Mouse (Mus musculus): ENCODE measurements around the gene Meis2. TPM values are rescaled to one million over a fixed set of nuclear protein-coding genes. Genes with fewer than 3 reads are reported as not detected.

Gene Meis2
- polyA plus RNA-seq, 1 experiment, result 1.4 TPM

- Histone ChIP-seq H3K27me3 (ENCODE audit: control insufficient read depth, insufficient read depth, low read length) (no peaks in the 10 kb centered on the region), H3K4me1 (ENCODE audit: control insufficient read depth, insufficient read depth, low read length) (no peaks in the 10 kb centered on the region), H3K36me3 (ENCODE audit: control insufficient read depth, insufficient read depth, low read length) (no peaks in the 10 kb centered on the region), H3K4me3 (ENCODE audit: control insufficient read depth, low read depth, low read length) (no peak overlapping the region), H3K27ac (ENCODE audit: control insufficient read depth, insufficient read depth, low read depth, low read length) (no peak overlapping the region)
- TF ChIP-seq POLR2A (IDR thresholded peaks at IDR 0.05; ENCODE audit: control insufficient read depth, low read depth, low read length) (no peak), CTCF (IDR thresholded peaks at IDR 0.05; ENCODE audit: control insufficient read depth, insufficient read depth, insufficient replicate concordance, low read depth, low read length) (no peak)
These were observed 177.1 kb downstream of the Meis2 start for GRCm38 (mm10) chr2:115888336-115889077.

GRCm38 (mm10) chr2:115887631-115888030 lies 178.0 kb downstream of the Meis2 start:
- TF ChIP-seq CTCF (IDR thresholded peaks at IDR 0.05; ENCODE audit: control insufficient read depth, insufficient read depth, insufficient replicate concordance, low read depth, low read length), result no peak
- TF ChIP-seq POLR2A (IDR thresholded peaks at IDR 0.05; ENCODE audit: control insufficient read depth, low read depth, low read length), result no peak
- H3K27me3 ChIP-seq (ENCODE audit: control insufficient read depth, insufficient read depth, low read length), result no peaks in the 10 kb centered on the region
- H3K36me3 ChIP-seq (ENCODE audit: control insufficient read depth, insufficient read depth, low read length), result no peaks in the 10 kb centered on the region
- H3K4me1 ChIP-seq (ENCODE audit: control insufficient read depth, insufficient read depth, low read length), result no peaks in the 10 kb centered on the region
- H3K27ac ChIP-seq (ENCODE audit: control insufficient read depth, insufficient read depth, low read depth, low read length), result no peak overlapping the region
- H3K4me3 ChIP-seq (ENCODE audit: control insufficient read depth, low read depth, low read length), result no peak overlapping the region

- Histone ChIP-seq H3K36me3 (ENCODE audit: control insufficient read depth, insufficient read depth, low read length) (no peaks in the 10 kb centered on the region), H3K27ac (ENCODE audit: control insufficient read depth, insufficient read depth, low read depth, low read length) (no peak overlapping the region), H3K27me3 (ENCODE audit: control insufficient read depth, insufficient read depth, low read length) (no peaks in the 10 kb centered on the region), H3K4me3 (ENCODE audit: control insufficient read depth, low read depth, low read length) (no peak overlapping the region), H3K4me1 (ENCODE audit: control insufficient read depth, insufficient read depth, low read length) (no peaks in the 10 kb centered on the region)
- TF ChIP-seq CTCF (IDR thresholded peaks at IDR 0.05; ENCODE audit: control insufficient read depth, insufficient read depth, insufficient replicate concordance, low read depth, low read length) (no peak), POLR2A (IDR thresholded peaks at IDR 0.05; ENCODE audit: control insufficient read depth, low read depth, low read length) (no peak)
These were observed 181.5 kb downstream of the Meis2 start for GRCm38 (mm10) chr2:115884184-115884583.

GRCm38 (mm10) chr2:115883520-115883919 lies 182.1 kb downstream of the Meis2 start:
- Histone ChIP-seq H3K27ac (ENCODE audit: control insufficient read depth, insufficient read depth, low read depth, low read length) (no peak overlapping the region), H3K4me3 (ENCODE audit: control insufficient read depth, low read depth, low read length) (no peak overlapping the region), H3K36me3 (ENCODE audit: control insufficient read depth, insufficient read depth, low read length) (no peaks in the 10 kb centered on the region), H3K4me1 (ENCODE audit: control insufficient read depth, insufficient read depth, low read length) (no peaks in the 10 kb centered on the region), H3K27me3 (ENCODE audit: control insufficient read depth, insufficient read depth, low read length) (no peaks in the 10 kb centered on the region)
- TF ChIP-seq CTCF (IDR thresholded peaks at IDR 0.05; ENCODE audit: control insufficient read depth, insufficient read depth, insufficient replicate concordance, low read depth, low read length), result no peak

- H3K36me3 ChIP-seq (ENCODE audit: control insufficient read depth, insufficient read depth, low read length), result no peaks in the 10 kb centered on the region
- H3K4me3 ChIP-seq (ENCODE audit: control insufficient read depth, low read depth, low read length), result no peak overlapping the region
- TF ChIP-seq POLR2A (IDR thresholded peaks at IDR 0.05; ENCODE audit: control insufficient read depth, low read depth, low read length) (no peak), CTCF (IDR thresholded peaks at IDR 0.05; ENCODE audit: control insufficient read depth, insufficient read depth, insufficient replicate concordance, low read depth, low read length) (no peak)
- no peaks in the 10 kb centered on the region for H3K4me1 ChIP-seq (ENCODE audit: control insufficient read depth, insufficient read depth, low read length)
- H3K27me3 ChIP-seq (ENCODE audit: control insufficient read depth, insufficient read depth, low read length), result no peaks in the 10 kb centered on the region
- no peak overlapping the region for H3K27ac ChIP-seq (ENCODE audit: control insufficient read depth, insufficient read depth, low read depth, low read length)
These were observed 189.7 kb downstream of the Meis2 start for GRCm38 (mm10) chr2:115875802-115876531.

- H3K27ac ChIP-seq (ENCODE audit: control insufficient read depth, insufficient read depth, low read depth, low read length), result no peak overlapping the region
- no peaks in the 10 kb centered on the region for H3K27me3 ChIP-seq (ENCODE audit: control insufficient read depth, insufficient read depth, low read length)
- no peak overlapping the region for H3K4me3 ChIP-seq (ENCODE audit: control insufficient read depth, low read depth, low read length)
- no peaks in the 10 kb centered on the region for H3K4me1 ChIP-seq (ENCODE audit: control insufficient read depth, insufficient read depth, low read length)
- H3K36me3 ChIP-seq (ENCODE audit: control insufficient read depth, insufficient read depth, low read length), result no peaks in the 10 kb centered on the region
- TF ChIP-seq POLR2A (IDR thresholded peaks at IDR 0.05; ENCODE audit: control insufficient read depth, low read depth, low read length), result no peak
- TF ChIP-seq CTCF (IDR thresholded peaks at IDR 0.05; ENCODE audit: control insufficient read depth, insufficient read depth, insufficient replicate concordance, low read depth, low read length), result no peak
These were observed 192.8 kb downstream of the Meis2 start for GRCm38 (mm10) chr2:115872851-115873250.

- H3K4me1 ChIP-seq (ENCODE audit: control insufficient read depth, insufficient read depth, low read length), result no peaks in the 10 kb centered on the region
- no peak overlapping the region for H3K27ac ChIP-seq (ENCODE audit: control insufficient read depth, insufficient read depth, low read depth, low read length)
- TF ChIP-seq CTCF (IDR thresholded peaks at IDR 0.05; ENCODE audit: control insufficient read depth, insufficient read depth, insufficient replicate concordance, low read depth, low read length), result no peak
- TF ChIP-seq POLR2A (IDR thresholded peaks at IDR 0.05; ENCODE audit: control insufficient read depth, low read depth, low read length), result no peak
- no peaks in the 10 kb centered on the region for H3K27me3 ChIP-seq (ENCODE audit: control insufficient read depth, insufficient read depth, low read length)
- no peak overlapping the region for H3K4me3 ChIP-seq (ENCODE audit: control insufficient read depth, low read depth, low read length)
- H3K36me3 ChIP-seq (ENCODE audit: control insufficient read depth, insufficient read depth, low read length), result no peaks in the 10 kb centered on the region
These were observed 195.7 kb downstream of the Meis2 start for GRCm38 (mm10) chr2:115869966-115870365.
